Mouse (Mus musculus): ENCODE measurements around the gene Wee2.

DNA sequence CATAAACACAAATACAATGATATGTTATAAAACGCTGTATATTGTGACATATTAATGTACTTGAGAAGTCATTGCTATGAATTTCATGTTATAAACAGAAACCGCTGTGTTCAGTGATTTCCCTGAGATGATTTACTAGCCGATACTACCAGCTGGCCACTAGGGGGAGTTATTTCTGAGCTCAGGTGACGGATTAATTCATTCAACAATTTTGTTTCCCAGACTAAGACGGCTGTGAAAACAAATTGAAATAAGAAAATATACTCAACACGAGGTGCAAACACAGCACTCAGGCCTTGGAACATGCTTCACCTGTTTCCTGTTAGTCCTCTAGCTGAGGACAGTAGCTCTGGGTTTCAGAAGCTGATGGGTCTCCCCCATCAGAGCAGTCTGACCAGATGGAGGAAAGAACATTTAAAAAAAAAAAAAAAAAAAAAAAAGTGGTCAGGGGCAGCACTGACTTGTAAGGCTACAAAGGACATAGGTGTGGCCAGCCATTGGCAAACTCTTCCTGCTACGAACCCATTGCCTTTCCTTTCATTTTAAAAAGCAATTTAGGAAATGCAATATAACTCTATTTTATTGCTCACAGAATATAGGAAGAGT is 15.7 kb downstream of the Wee2 start:
- TF ChIP-seq POLR2A (IDR thresholded peaks at IDR 0.05; ENCODE audit: borderline replicate concordance, extremely low read depth, low read depth, low read length) (no peak), CTCF (IDR thresholded peaks at IDR 0.05; ENCODE audit: insufficient read depth, low read length) (no peak)

Measured in lung, adult 2 months (tissue).